Mouse (Mus musculus): Measurements from ENCODE around the gene Hist2h2bb. TPM values are rescaled to one million over a fixed set of nuclear protein-coding genes. Genes with fewer than 3 reads are reported as not detected.
A peak's percentile ranks its signal among the peaks of the same experiment; 100 is the strongest.
"Not testable (repeated sequence)": the region's sequence is repeated elsewhere in the genome, so short reads cannot be mapped to it uniquely, and the experiment has no call there.

The Hist2h2bb gene
- polyA plus RNA-seq, 1 experiment from 2014 or later, result 9.2 TPM

- not testable (repeated sequence) for H3K9me3 ChIP-seq; H3K27me3 ChIP-seq (replicated peaks); H3K36me3 ChIP-seq
- peak; percentile 89 for ATAC-seq
- Histone ChIP-seq H3K9ac (peak within 1 kb of the TSS; percentile 74), H3K4me2 (replicated peaks) (peak within 1 kb of the TSS; percentile 65), H3K4me1 (replicated peaks) (peaks cover 13% of the 10 kb centered on the region), H3K4me3 (replicated peaks) (peak within 1 kb of the TSS; percentile 50), H3K27ac (peak within 1 kb of the TSS; percentile 97)
- under 1% methylated on average over 39 of the region's 88 CpGs for WGBS
Observed at GRCm38 (mm10) chr3:96245003-96245886, 24.3 kb upstream of the Hist2h2bb start, which contains the start of gene Hist2h2aa1. TSS of gene Hist2h2aa1 (plus strand) at chr3:96245497.

GRCm38 (mm10) chr3:96246018-96246417 lies 23.5 kb upstream of the Hist2h2bb start:
- H3K4me1 ChIP-seq (replicated peaks), result peaks cover 18% of the 10 kb centered on the region
- not testable (repeated sequence) for H3K9ac ChIP-seq; H3K36me3 ChIP-seq; H3K27me3 ChIP-seq (replicated peaks); H3K9me3 ChIP-seq; ATAC-seq
- 0 out of 2 replicates have a peak overlapping the region, but pooled peaks have one; percentile 60 for H3K27ac ChIP-seq
- H3K4me2 ChIP-seq (replicated peaks), result 0 out of 2 replicates have a peak overlapping the region, but pooled peaks have one; percentile 35
- 0% methylated on average over 10 of the region's 21 CpGs for WGBS
- peak overlapping the region; percentile 28; the same call in 1 of the 2 replicates for H3K4me3 ChIP-seq (replicated peaks)

GRCm38 (mm10) chr3:96246427-96246856 lies 23.1 kb upstream of the Hist2h2bb start, which contains the start of gene Hist2h3c1:
TSS of gene Hist2h3c1 (plus strand) at chr3:96246685.
- peak within 1 kb of the TSS; percentile 45 for H3K9ac ChIP-seq
- peak within 1 kb of the TSS; percentile 60; the same call in 1 of the 2 replicates for H3K27ac ChIP-seq
- not testable (repeated sequence) for H3K9me3 ChIP-seq; H3K27me3 ChIP-seq (replicated peaks); H3K36me3 ChIP-seq
- WGBS, result 0% methylated on average over 13 of the region's 47 CpGs
- peak; percentile 93 for ATAC-seq
- H3K4me3 ChIP-seq (replicated peaks), result peak within 1 kb of the TSS; percentile 43
- H3K4me1 ChIP-seq (replicated peaks), result peaks cover 18% of the 10 kb centered on the region
- peak within 1 kb of the TSS; percentile 56 for H3K4me2 ChIP-seq (replicated peaks)

- H3K27me3 ChIP-seq (replicated peaks), result no peaks in the 10 kb centered on the region
- 4% methylated on average over 11 of the region's 11 CpGs for WGBS
Observed at GRCm38 (mm10) chr3:96247356-96248140, 22.0 kb upstream of the Hist2h2bb start.

GRCm38 (mm10) chr3:96248141-96249033 lies 21.2 kb upstream of the Hist2h2bb start:
- Histone ChIP-seq H3K4me1 (replicated peaks) (peaks cover 18% of the 10 kb centered on the region), H3K9ac (peak overlapping the region; percentile 45; the same call in 1 of the 2 replicates), H3K9me3 (no peaks in the 10 kb centered on the region), H3K27me3 (replicated peaks) (no peaks in the 10 kb centered on the region), H3K36me3 (no peaks in the 10 kb centered on the region), H3K4me2 (replicated peaks) (peak overlapping the region; percentile 56), H3K27ac (no peak overlapping the region), H3K4me3 (replicated peaks) (peak overlapping the region; percentile 43)
- WGBS, result 25% methylated on average over 6 of the region's 6 CpGs
- no peak for ATAC-seq

More at GRCm38 (mm10) chr3:96247356-96248140, 22.0 kb upstream of the Hist2h2bb start:
- peak overlapping the region; percentile 56 for H3K4me2 ChIP-seq (replicated peaks)
- H3K27ac ChIP-seq, result peak overlapping the region; percentile 58; the same call in 1 of the 2 replicates
- no peaks in the 10 kb centered on the region for H3K9me3 ChIP-seq
- peak overlapping the region; percentile 45 for H3K9ac ChIP-seq
- H3K4me3 ChIP-seq (replicated peaks), result peak overlapping the region; percentile 43
- ATAC-seq, result no peak
- peaks cover 18% of the 10 kb centered on the region for H3K4me1 ChIP-seq (replicated peaks)
- no peaks in the 10 kb centered on the region for H3K36me3 ChIP-seq

- Histone ChIP-seq H3K4me2 (replicated peaks) (peak overlapping the region; percentile 56), H3K9ac (no peak overlapping the region), H3K4me1 (replicated peaks) (peaks cover 13% of the 10 kb centered on the region), H3K27me3 (replicated peaks) (no peaks in the 10 kb centered on the region), H3K36me3 (no peaks in the 10 kb centered on the region), H3K9me3 (no peaks in the 10 kb centered on the region), H3K4me3 (replicated peaks) (peak overlapping the region; percentile 0; the same call in 1 of the 2 replicates), H3K27ac (no peak overlapping the region)
- 43% methylated on average over 4 of the region's 4 CpGs for WGBS
- no peak for ATAC-seq
Observed at GRCm38 (mm10) chr3:96249034-96249345, 20.6 kb upstream of the Hist2h2bb start.

GRCm38 (mm10) chr3:96250890-96251289 lies 18.7 kb upstream of the Hist2h2bb start:
- no peak overlapping the region for H3K4me2 ChIP-seq (replicated peaks)
- no peak for ATAC-seq
- H3K4me3 ChIP-seq (replicated peaks), result no peak overlapping the region

GRCm38 (mm10) chr3:96251787-96252186 lies 17.8 kb upstream of the Hist2h2bb start:
- no peaks in the 10 kb centered on the region for H3K9me3 ChIP-seq
- no peaks in the 10 kb centered on the region for H3K36me3 ChIP-seq
- H3K9ac ChIP-seq, result no peak overlapping the region
- H3K4me3 ChIP-seq (replicated peaks), result no peak overlapping the region
- WGBS, result 85% methylated on average over 3 of the region's 3 CpGs
- no peak overlapping the region for H3K4me2 ChIP-seq (replicated peaks)
- H3K4me1 ChIP-seq (replicated peaks), result peaks cover 11% of the 10 kb centered on the region; the same call in 1 of the 2 replicates
- no peak overlapping the region for H3K27ac ChIP-seq
- no peaks in the 10 kb centered on the region for H3K27me3 ChIP-seq (replicated peaks)
- ATAC-seq, result no peak

More at GRCm38 (mm10) chr3:96250890-96251289, 18.7 kb upstream of the Hist2h2bb start:
- H3K36me3 ChIP-seq, result no peaks in the 10 kb centered on the region
- 61% methylated on average over 3 of the region's 3 CpGs for WGBS
- no peak overlapping the region for H3K27ac ChIP-seq
- H3K9ac ChIP-seq, result no peak overlapping the region
- H3K27me3 ChIP-seq (replicated peaks), result no peaks in the 10 kb centered on the region
- H3K9me3 ChIP-seq, result no peaks in the 10 kb centered on the region
- H3K4me1 ChIP-seq (replicated peaks), result peaks cover 9% of the 10 kb centered on the region; the same call in 1 of the 2 replicates

GRCm38 (mm10) chr3:96254683-96255355 lies 14.7 kb upstream of the Hist2h2bb start:
- ATAC-seq, result peak; percentile 44; the same call in 1 of the 2 replicates
- Histone ChIP-seq H3K27me3 (replicated peaks) (no peaks in the 10 kb centered on the region), H3K4me1 (replicated peaks) (peaks cover 9% of the 10 kb centered on the region; the same call in 1 of the 2 replicates), H3K4me2 (replicated peaks) (no peak overlapping the region), H3K4me3 (replicated peaks) (no peak overlapping the region), H3K27ac (no peak overlapping the region), H3K9ac (no peak overlapping the region), H3K36me3 (no peaks in the 10 kb centered on the region), H3K9me3 (no peaks in the 10 kb centered on the region)
- 50% methylated on average over 10 of the region's 10 CpGs for WGBS

GRCm38 (mm10) chr3:96255926-96256593 lies 13.5 kb upstream of the Hist2h2bb start:
- Histone ChIP-seq H3K27ac (peak overlapping the region; percentile 20; the same call in 1 of the 2 replicates), H3K27me3 (replicated peaks) (no peaks in the 10 kb centered on the region), H3K36me3 (no peaks in the 10 kb centered on the region), H3K9me3 (no peaks in the 10 kb centered on the region), H3K4me2 (replicated peaks) (peak overlapping the region; percentile 1), H3K9ac (no peak overlapping the region), H3K4me3 (replicated peaks) (no peak overlapping the region), H3K4me1 (replicated peaks) (peaks cover 4% of the 10 kb centered on the region; the same call in 1 of the 2 replicates)
- peak; percentile 72 for ATAC-seq
- WGBS, result 41% methylated on average over 5 of the region's 5 CpGs

Data from intestine, embryonic 15.5 days (tissue).